Mouse (Mus musculus): ENCODE results near the gene Trip4. TPM values are rescaled to one million over a fixed set of nuclear protein-coding genes. Genes with fewer than 3 reads are reported as not detected.
"Not testable (repeated sequence)": the region's sequence is repeated elsewhere in the genome, so short reads cannot be mapped to it uniquely, and the experiment has no call there.

Gene Trip4
- polyA plus RNA-seq, 1 experiment, result 19.6 TPM

DNA sequence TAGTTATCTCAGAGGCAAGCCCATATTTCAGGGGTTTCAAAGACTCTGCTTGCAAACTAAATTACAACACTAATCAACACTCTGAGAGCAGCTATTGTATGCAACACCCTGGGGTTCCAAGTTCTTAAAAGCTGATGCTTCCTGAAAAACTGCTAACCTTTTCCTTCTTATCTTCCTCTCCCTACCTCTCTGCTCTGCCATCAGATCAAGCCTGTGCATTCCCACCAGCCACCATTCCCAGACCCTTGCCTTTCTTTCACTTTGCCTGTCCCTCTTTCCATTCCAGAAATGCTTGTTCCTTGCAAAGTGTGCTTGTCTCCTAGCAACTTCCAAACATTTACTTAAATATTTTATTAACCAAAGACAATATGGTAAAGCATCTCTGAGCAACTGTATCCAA is 116.7 kb downstream of the Trip4 start:
- H3K4me3 ChIP-seq (ENCODE audit: insufficient read depth, low read length), result no peak overlapping the region
- peaks cover 14% of the 10 kb centered on the region for H3K4me1 ChIP-seq (ENCODE audit: control insufficient read depth, insufficient read depth, low read length)
- no peak for TF ChIP-seq CTCF (IDR thresholded peaks at IDR 0.05; ENCODE audit: extremely low read depth, insufficient read depth, low read length)
- TF ChIP-seq POLR2A (IDR thresholded peaks at IDR 0.05; ENCODE audit: extremely low read depth, insufficient read depth, low read length), result no peak
- H3K27ac ChIP-seq (ENCODE audit: insufficient read depth, low read length), result no peak overlapping the region

DNA sequence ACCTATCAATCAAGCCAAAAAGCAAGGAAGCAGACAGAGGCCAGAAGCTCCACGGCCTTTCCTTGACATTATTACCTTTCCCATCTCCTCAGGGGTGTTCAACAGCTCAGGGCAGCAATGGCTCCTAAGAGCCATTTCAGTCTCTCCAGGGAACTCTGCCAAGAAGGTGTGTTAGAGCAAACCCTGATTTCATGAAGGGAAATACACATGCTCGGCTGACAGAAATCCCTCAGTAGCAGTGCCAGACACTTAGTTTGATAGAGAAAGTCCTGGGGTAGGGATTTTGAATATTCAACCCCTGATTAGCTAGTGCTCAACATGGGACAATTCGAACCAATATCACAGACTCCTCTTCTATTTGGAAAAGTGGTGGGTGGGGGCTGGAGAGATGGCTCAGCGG is 117.5 kb downstream of the Trip4 start:
- Histone ChIP-seq H3K4me1 (ENCODE audit: control insufficient read depth, insufficient read depth, low read length) (peaks cover 14% of the 10 kb centered on the region), H3K4me3 (ENCODE audit: insufficient read depth, low read length) (no peak overlapping the region), H3K27ac (ENCODE audit: insufficient read depth, low read length) (no peak overlapping the region)
- TF ChIP-seq POLR2A (IDR thresholded peaks at IDR 0.05; ENCODE audit: extremely low read depth, insufficient read depth, low read length), result no peak
- no peak for TF ChIP-seq CTCF (IDR thresholded peaks at IDR 0.05; ENCODE audit: extremely low read depth, insufficient read depth, low read length)

DNA sequence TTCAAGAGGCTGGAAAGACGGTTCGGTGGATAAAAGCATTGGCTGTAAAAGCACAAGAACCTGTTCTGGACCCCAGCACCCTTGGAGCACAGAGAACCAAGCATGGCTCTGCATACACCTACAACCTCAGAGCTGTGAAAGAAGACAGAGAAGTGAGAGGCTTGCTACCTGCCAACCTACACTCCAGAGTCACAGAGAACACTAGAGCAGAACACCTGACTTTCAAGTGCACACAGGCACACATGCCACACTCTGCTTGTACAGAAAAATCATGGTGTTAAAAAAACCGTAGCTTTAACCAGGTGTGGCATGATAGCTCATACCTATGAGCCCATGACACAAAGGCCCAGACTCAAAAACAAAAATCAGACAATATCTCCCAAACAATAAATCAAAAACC is 118.8 kb downstream of the Trip4 start:
- TF ChIP-seq POLR2A (IDR thresholded peaks at IDR 0.05; ENCODE audit: extremely low read depth, insufficient read depth, low read length) (no peak), CTCF (IDR thresholded peaks at IDR 0.05; ENCODE audit: extremely low read depth, insufficient read depth, low read length) (no peak)
- Histone ChIP-seq H3K4me1 (ENCODE audit: control insufficient read depth, insufficient read depth, low read length) (peaks cover 14% of the 10 kb centered on the region), H3K4me3 (ENCODE audit: insufficient read depth, low read length) (no peak overlapping the region), H3K27ac (ENCODE audit: insufficient read depth, low read length) (no peak overlapping the region)

DNA sequence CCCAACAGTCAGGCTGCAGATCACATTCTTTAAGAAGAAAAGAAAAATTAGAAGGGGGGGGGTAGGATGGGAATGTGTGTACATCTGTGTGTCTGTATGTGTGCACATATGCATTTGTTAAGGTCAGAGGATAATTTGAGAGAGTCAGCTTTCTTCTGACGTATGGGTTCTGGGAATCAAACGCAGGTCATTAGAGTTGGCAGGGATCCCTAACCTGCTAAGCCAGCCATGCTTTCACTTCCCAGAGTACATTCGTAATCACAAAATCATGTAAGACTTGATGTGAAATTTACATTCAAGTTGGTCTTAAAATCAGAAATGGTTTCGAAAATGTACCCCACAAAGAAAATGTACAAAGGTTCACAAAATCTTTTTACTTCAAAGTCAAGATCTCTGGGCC is 120.0 kb downstream of the Trip4 start:
- Histone ChIP-seq H3K4me1 (ENCODE audit: control insufficient read depth, insufficient read depth, low read length) (peaks cover 12% of the 10 kb centered on the region), H3K27ac (ENCODE audit: insufficient read depth, low read length) (no peak overlapping the region), H3K4me3 (ENCODE audit: insufficient read depth, low read length) (no peak overlapping the region)
- TF ChIP-seq CTCF (IDR thresholded peaks at IDR 0.05; ENCODE audit: extremely low read depth, insufficient read depth, low read length) (no peak), POLR2A (IDR thresholded peaks at IDR 0.05; ENCODE audit: extremely low read depth, insufficient read depth, low read length) (no peak)

DNA sequence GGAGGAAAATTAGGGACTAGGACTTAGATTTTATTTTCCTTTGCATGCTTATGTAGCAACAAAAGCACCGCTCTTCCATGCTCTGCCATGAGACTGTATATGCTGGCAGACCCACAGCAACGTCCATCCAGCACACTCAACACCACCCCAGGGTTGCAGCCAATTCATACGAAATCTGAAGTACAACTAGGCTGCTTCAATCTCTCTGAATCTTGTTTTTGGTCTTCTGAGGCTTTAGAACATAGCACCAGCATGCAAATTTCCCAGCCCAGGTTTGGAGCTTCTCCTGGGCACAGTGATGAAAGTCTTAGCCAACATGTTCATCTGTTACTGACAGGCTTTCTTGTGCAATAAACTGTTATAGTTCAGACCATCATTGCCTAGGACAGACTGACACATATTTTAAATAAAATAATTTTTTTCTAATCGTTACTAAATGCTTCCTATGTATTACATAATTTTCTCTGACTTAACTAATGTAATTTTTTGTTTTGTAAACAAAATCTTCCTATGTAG is 120.7 kb downstream of the Trip4 start:
- no peak for TF ChIP-seq POLR2A (IDR thresholded peaks at IDR 0.05; ENCODE audit: extremely low read depth, insufficient read depth, low read length)
- TF ChIP-seq CTCF (IDR thresholded peaks at IDR 0.05; ENCODE audit: extremely low read depth, insufficient read depth, low read length), result no peak
- H3K4me3 ChIP-seq (ENCODE audit: insufficient read depth, low read length), result no peak overlapping the region
- H3K27ac ChIP-seq (ENCODE audit: insufficient read depth, low read length), result no peak overlapping the region
- peaks cover 11% of the 10 kb centered on the region for H3K4me1 ChIP-seq (ENCODE audit: control insufficient read depth, insufficient read depth, low read length)

DNA sequence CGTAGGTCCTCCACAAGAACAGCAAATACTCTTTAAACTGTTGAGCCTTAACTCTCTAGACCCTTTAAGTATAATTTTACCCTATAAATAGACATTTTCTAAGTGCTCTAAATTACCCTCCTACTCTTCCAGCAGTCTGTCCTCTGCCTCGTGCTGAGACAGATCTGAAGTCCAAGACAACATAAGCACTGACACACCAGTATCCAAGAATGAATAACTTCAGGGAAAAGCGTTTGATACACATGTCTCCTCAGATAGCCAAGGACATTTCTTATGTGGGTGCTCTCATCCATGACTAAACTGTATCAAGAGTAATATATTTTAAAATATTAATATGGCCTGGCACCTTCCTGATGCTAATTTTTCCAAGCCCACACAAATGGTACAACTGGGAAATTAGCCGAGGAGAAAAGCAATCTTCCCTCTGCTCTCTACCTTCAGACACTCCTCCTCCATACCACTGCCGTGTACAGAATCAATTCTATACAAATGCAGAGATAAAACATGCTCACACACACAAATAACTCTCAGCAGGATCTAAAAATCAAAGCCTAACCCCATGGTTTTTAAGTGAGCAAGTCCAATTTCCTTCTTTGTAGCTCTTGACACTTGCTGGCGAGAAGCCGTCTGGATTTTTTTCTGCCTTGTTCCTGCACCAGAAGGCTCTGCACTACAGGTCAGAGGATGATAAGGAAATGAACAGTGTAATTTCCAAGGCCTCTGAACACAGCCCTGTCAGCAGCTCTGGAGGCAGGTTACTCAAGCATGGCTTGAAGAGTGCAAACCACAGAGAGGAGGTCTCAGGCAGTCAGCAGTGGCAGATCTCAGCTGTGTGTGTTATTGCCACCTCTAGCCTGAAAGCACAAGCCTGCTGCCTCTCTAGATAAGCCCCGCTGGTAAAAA is 121.5 kb downstream of the Trip4 start:
- peaks cover 11% of the 10 kb centered on the region for H3K4me1 ChIP-seq (ENCODE audit: control insufficient read depth, insufficient read depth, low read length)
- no peak overlapping the region for H3K27ac ChIP-seq (ENCODE audit: insufficient read depth, low read length)
- H3K4me3 ChIP-seq (ENCODE audit: insufficient read depth, low read length), result no peak overlapping the region
- no peak for TF ChIP-seq CTCF (IDR thresholded peaks at IDR 0.05; ENCODE audit: extremely low read depth, insufficient read depth, low read length)
- no peak for TF ChIP-seq POLR2A (IDR thresholded peaks at IDR 0.05; ENCODE audit: extremely low read depth, insufficient read depth, low read length)

DNA sequence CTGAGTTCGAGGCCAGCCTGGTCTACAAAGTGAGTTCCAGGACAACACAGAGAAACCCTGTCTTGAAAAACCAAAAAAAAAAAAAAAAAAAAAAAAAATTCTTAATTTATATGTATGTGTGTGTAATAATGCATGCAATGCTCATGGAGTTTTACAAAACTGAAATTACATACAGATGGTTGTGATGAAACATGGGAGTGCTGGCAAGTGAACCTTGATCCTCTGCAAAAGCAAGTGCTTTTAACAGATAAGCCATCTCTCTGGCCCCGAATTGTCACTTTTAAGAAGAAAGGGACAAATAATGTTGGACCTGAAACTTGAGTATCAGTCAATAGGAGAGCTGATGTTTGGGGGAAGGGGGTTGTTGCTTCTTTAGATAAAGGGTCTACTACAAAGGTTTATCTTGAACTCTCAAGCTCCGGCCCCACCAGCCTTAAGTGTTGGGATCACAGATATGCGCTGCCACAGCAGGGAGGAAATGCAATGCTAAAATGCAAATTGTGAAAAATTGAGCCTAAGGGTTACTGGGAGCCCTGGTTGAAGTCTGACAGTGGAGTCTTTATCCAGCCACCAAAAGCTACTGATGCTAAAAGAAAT is 122.7 kb downstream of the Trip4 start:
- Histone ChIP-seq H3K4me3 (ENCODE audit: insufficient read depth, low read length) (no peak overlapping the region), H3K27ac (ENCODE audit: insufficient read depth, low read length) (no peak overlapping the region), H3K4me1 (ENCODE audit: control insufficient read depth, insufficient read depth, low read length) (peaks cover 9% of the 10 kb centered on the region)
- TF ChIP-seq POLR2A (IDR thresholded peaks at IDR 0.05; ENCODE audit: extremely low read depth, insufficient read depth, low read length) (no peak), CTCF (IDR thresholded peaks at IDR 0.05; ENCODE audit: extremely low read depth, insufficient read depth, low read length) (no peak)

DNA sequence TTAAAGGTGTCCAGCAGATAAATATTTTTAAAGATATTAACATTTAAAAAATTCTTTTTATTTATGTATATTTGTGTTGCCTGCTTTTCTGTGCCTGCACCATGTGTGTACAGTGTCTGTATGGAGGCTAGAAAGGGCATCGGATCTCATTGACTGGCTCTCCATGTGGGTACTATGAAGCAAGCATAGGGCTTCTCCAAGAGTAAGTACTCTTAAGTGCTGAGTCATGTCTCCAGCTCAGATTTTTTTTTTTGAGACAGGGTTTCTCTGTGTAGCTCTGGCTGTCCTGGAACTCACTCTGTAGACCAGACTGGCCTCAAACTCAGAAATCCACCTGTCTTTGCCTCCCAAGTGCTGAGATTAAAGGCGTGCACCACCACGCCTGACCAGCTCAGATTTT is 129.0 kb downstream of the Trip4 start:
- not testable (repeated sequence) for H3K4me3 ChIP-seq (ENCODE audit: insufficient read depth, low read length); H3K27ac ChIP-seq (ENCODE audit: insufficient read depth, low read length); H3K4me1 ChIP-seq (ENCODE audit: control insufficient read depth, insufficient read depth, low read length)

Other genes starting within 250 kb of the Trip4 start
- 215 and 220 TPM in 2 replicates for gene Oaz2, start 240.8 kb downstream of the Trip4 start, polyA plus RNA-seq (2012; rRNA removed)
- 14.1 and 16.0 TPM in 2 replicates for gene Zfp609, start 81.2 kb downstream of the Trip4 start, polyA plus RNA-seq (2012; rRNA removed)
- 0.59 and 1.1 TPM in 2 replicates for gene Pclaf, start 18.6 kb downstream of the Trip4 start, polyA plus RNA-seq (2012; rRNA removed)
- 20.6 and 22.4 TPM in 2 replicates for gene Csnk1g1, start 130 bp upstream of the Trip4 start, polyA plus RNA-seq (2012; rRNA removed)
- gene Ppib, start 151.4 kb upstream of the Trip4 start, polyA plus RNA-seq (2012; rRNA removed), result 240 and 243 TPM in 2 replicates
- gene Snx22, start 160.9 kb upstream of the Trip4 start, polyA plus RNA-seq (2012; rRNA removed), result 7.2 and 7.3 TPM in 2 replicates
- gene Snx1, start 217.8 kb upstream of the Trip4 start, polyA plus RNA-seq (2012; rRNA removed), result 90.1 and 93.9 TPM in 2 replicates
- gene Ciao2a, start 217.8 kb upstream of the Trip4 start, polyA plus RNA-seq (2012; rRNA removed), result 25.0 and 29.0 TPM in 2 replicates
- 4.2 and 6.8 TPM in 2 replicates for gene Dapk2, start 249.4 kb upstream of the Trip4 start, polyA plus RNA-seq (2012; rRNA removed)